Mouse (Mus musculus): ENCODE measurements around the gene Efna4.

DNA sequence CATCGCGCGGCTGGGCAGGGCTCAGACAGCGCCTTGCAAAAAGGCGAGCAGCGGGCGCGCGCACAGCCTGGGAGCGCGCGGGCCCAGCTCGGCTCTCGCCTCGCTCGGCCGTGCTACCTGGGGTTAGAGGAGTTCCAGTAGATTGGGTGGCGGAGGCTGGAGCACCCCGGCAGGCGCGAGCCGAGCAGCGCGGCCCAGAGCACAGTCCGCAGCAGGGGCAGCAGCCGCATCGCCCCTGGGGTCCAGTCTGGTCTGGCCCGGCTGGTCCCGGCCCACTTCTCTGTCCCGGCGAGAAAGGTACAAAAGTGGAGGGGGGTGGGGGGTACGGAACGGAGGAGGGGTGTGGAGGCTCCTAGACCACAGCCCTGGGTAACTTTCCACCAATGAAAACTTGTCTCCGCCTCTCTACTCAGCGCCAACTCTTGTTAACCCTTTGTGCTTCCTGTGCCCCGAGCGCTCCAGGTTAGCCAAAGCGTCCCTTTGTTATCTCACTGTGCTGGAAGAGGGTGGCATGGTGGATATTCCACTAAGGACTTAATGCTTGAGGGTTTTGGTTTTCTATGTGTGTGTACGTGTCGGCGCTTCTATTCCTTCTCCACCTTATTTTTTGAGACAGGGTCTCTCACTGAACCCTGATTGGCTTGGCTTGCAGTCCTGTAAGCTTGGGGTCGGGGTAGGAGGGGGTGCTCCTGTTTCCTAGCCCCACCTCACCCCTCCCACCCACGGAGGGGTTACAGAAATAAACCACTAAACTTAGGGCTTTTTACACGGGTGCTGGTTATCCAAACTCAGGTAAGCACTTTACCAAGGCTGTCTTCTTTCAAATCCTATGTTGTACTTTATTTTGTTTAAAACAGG, at the start of gene Efna4:
- TF ChIP-seq CTCF (IDR thresholded peaks at IDR 0.05; ENCODE audit: control insufficient read depth, insufficient read depth, insufficient replicate concordance, low read depth, low read length) (no peak), POLR2A (IDR thresholded peaks at IDR 0.05; ENCODE audit: control insufficient read depth, low read depth, low read length) (no peak)

Data from testis, adult 2 months (tissue).